Mouse (Mus musculus) left cerebral cortex, postnatal 25 days (tissue): ENCODE results near the gene Kbtbd7. TPM values are rescaled to one million over a fixed set of nuclear protein-coding genes. Genes with fewer than 3 reads are reported as not detected.
"Not testable (repeated sequence)": the region's sequence is repeated elsewhere in the genome, so short reads cannot be mapped to it uniquely, and the experiment has no call there.

Experiments
- DNase-seq, 2 experiments: peaks; one replicate each; pipeline ENCODE4 v3.0.0; 2022; ENCODE audit warnings: low spot score in 2 of 2, mixed read lengths in 1 of 2
- intact Hi-C: fragments of 180-260 bp; cut with DNase I; formaldehyde crosslinking; loops from one replicate; pipeline ENCODE4 v1.15.1; 2025
- total RNA-seq, 2 experiments: library from RNA; stranded (reverse); gene quantifications; 2 replicates each; pipeline ENCODE4 v1.2.3; 2021

Kbtbd7 gene
- 10 to 100 TPM; 39.8 to 41.0 TPM for total RNA-seq

DNA sequence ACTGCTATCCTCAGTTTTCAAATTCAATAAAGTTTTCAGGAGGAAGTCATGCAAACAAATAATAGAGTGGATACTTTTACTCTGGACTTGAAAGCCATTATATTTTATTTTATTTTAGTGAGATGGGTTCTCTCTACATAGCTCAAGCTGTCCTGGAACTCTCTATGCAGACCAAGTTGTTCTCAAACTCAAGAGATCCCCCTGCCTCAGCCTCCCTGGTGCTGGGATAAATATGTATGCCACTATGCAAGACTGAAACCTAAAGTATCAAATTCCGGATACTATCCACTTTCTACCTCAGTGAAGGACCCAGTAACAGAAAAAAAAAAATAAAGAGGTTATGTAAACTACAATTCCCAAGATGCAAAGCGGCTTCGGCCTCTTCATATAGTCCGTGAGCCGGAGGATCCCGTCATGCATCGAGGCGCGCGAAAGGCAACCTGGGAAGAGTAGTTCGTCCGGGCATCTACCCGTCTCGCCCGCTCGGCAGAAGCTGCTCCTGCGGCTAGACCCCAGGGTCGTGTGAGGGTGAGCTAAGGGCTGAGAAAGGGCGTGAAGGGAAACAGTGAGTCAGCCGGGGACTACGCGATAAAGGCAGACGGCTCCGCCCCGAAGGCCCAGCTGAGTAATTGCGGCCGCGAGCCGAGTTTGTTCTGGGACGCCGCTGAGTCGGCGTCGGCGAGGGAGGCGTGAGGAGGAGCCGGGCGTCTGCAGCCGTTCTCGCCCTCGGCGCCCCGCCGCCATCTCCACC lies at the start of gene Kbtbd7:
Gene Kbtbd7, plus strand, starts transcription at position 533 of the 751 bp plus-strand sequence.
- peak; percentile 95 to 96 for DNase-seq
- intact Hi-C loops = loop anchor here (5.0 kb wide), 1 partner anchor 34 kb away; the partner anchor contains the start of gene Naa16

DNA sequence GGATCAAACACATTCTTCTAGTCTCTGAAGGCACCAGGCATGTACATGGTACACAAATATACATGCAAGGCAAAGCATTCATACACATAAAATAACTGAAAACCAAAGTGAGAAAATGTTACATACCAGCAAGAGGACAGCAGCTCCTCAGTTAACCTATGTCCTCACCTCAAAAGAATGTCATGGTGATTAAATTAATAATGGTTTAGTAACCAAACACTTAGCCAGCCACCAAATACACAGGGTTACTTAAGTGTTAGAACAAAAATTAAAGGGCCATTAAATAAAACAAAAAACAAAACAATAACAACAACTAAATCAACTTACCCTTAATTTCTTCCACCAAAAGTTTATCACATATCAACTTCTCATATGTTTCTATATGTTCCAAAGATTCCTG lies 49.3 kb upstream of the Kbtbd7 start:
- intact Hi-C loops = no loop called here

DNA sequence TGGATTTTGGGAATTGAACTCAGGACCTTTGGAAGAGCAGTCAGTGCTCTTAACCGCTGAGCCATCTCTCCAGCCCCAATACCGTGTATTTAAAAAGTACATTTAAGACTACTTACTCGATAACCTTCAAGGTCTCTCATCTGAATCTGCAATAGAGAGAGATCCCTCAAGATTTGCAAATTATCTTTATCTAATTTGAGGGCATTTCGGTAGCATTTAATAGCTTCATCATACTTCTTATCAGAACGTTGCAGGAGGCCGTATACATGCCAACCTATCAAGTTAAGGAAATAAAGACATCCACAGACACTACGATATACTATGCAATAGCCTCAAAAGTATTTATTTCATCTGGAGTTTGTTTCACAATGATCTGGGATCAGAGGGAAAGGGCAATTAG lies 43.2 kb upstream of the Kbtbd7 start:
- DNase-seq = no peak
- intact Hi-C loops = no loop called here

More for the DNA sequence above, 49.3 kb upstream of the Kbtbd7 start:
- DNase-seq = no peak

DNA sequence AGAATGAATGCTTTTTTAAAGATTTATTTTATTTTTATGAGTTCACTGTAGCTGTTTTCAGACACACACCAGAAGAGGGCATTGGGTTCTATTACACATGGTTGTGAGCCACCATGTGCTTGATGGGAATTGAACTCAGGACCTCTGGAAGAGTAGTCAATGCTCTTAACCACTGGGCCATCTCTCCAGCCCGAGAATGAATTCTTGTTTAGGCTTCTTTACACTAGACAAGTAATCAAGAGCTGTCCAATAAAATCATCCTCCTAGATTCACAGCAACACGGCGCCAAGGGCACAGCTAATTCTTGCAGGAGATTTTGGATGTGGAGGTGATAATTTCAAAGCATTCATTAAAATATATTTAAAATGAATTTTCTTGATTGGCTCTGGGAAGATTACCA lies 38.0 kb upstream of the Kbtbd7 start:
- DNase-seq = no peak
- intact Hi-C loops = loop anchor here (5.0 kb wide), 1 partner anchor 266 kb away; no protein-coding TSS in a partner anchor

DNA sequence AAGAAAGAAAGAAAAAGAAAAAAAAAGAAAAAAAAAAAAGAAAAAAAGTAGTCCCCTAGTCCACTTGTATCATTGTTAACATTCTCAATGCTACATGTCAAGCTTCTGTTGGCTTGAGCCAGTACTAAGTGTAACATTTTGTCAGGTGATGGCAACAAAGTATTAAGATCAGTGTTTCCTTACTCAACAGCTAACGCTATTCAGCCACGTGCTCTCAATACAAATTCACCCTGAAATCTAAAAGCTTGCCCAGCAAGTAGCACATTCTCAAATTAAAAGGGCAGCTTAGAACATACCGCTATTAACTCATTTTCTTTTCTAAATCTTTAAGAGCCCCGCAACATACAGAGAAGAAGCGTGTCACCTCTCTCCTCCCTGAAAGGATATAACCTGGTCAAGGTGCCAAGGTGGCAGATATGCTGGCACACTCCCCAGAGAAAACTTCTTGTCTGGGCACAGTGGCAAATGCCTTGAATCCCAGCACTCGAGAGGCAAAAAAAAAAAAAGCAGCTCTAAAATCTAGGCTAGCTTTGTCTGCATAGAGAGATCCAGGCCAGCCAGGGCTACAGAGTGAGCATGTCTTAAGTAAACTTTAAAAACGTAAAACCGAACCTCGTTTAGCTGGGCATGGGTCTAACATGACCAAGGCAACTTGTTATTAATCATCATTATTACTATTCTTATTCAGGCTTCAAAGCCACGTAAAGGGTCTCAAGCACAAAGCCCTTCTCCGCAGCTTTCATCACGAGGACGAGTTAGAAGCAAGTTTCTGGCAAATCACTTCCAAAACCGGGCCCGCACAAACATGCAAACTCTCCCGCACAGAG lies 36.7 kb upstream of the Kbtbd7 start:
- peak in 1 of 2 experiments; percentile 12 for DNase-seq
- intact Hi-C loops = loop anchor here (5.0 to 10.0 kb wide), 3 partner anchors 38 to 267 kb away; partner anchors contain the start of genes Kbtbd7 and Sugt1

DNA sequence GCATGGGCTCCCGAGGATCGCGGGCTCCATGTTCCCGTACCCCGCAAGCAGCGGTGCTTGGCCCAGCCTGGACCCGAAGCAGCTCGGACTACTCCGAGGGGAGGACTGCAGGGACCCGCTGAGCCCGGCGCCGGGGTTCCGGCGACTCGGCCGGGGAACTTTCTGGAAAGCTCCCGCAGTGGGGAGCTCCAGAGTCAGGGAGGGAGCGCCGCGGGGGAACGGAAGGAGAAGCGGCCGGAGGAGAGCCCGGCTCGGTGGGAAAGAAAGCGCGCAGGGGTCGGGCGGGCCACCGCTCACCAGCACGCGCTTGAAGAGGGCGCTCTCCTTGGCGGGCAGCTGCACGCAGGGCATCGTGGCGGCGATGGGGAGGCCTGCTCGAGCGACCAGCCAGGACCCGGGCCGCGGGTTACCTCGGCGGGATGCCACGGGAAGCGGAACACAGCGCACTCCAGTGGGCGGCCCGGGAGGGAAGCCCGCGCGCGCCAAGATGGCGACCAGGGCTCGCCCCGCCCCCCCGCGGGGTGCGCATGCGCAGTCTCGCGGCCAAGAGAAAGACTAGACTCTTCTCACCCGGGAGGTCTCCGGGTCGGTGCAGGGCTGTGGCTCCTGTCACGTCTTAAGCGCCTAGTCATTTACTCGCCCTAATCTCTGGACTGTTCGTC lies 35.9 kb upstream of the Kbtbd7 start, which contains the start of gene Naa16:
Gene Naa16, minus strand, starts transcription at position 514 of the 662 bp plus-strand sequence.
- intact Hi-C loops = loop anchor here (5.0 to 10.0 kb wide), 2 partner anchors 37 to 194 kb away; partner anchors contain the start of genes Kbtbd7 and Sugt1
- DNase-seq = peak; percentile 93 to 96

DNA sequence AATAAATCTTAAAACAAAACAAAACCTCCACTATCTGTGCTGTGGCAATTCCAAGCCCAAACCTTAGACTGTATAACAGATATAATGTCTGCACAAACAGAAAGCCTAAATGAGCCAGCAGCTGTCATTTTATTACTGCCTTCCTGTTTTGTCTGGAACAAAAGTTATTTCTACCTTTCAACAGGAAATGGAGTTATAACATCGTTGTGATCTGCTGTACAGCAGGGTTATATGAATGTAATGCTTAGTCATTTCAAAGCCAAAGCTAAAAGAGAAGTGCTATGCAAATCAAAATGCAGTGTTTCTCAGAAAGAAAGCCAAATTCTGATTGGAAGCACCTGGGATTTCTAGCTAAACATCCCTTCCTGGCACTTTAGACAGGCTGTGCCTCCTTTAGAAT lies 33.0 kb upstream of the Kbtbd7 start:
- no peak for DNase-seq

DNA sequence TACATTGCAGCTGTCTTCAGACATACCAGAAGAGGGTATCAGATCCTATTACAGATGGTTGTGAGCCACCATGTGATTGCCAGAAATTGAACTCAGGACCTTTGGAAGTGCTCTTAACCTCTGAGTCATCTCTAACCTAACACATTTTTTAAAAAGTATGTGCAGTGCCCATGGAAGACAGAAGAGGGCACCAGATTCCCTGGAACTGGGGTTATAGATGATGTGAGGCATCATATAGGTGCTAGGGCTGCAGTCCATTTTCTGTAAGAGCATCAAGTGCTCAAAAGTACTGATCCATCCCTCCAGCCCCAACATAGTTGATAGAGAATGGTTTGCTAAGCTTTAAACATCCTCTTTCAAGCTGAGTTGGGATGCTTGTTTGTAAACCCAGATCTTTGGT lies 31.7 kb upstream of the Kbtbd7 start:
- intact Hi-C loops = loop anchor here (5.0 to 10.0 kb wide), 2 partner anchors 33 to 190 kb away; partner anchors contain the start of genes Kbtbd7 and Sugt1
- peak in 1 of 2 experiments; percentile 21 for DNase-seq

More for the DNA sequence above, 33.0 kb upstream of the Kbtbd7 start:
- intact Hi-C loops = loop anchor here (2.0 to 10.0 kb wide), 3 partner anchors 34 to 192 kb away; partner anchors contain the start of genes Kbtbd7 and Sugt1

DNA sequence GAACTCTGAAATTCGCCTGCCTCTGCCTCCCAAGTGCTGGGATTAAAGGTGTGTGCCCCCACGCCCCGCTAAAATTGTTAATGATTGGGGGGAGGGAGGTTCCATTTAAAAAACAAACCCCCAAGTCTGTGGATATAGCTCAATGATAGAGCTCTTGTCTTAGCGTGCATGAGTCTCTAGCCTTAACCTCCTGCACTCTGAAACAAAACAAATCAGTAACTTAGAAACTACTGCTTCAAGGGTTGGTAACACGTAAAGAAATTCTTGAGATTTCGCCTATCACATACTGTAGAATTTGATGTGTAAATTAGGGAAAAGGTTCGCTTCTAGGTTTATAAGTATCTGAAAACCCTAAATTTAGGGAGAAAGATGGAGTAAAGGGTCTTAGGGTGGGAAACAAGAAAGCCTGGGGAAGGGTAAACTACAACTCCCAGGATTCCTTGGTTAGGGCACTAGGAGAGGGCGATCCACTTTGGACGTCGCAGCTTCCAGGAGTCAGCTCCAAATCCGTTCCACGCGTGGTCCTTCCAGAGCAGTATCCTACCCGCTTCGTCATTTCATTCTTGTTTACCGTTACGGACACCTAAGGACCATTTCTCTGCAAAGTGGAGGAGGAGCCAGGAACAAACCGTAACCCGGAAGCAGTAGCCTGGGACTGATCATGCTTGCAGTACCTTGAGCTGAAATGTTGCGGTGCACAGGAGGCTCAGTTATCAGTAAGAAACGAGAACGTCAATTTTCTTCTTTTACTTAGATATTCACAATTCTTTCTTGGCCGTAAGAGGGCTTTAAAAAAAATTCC lies 28.8 kb upstream of the Kbtbd7 start, which contains the start of gene Mtrf1:
Gene Mtrf1, plus strand, starts transcription at position 452 of the 802 bp plus-strand sequence.
- intact Hi-C loops = loop anchor here (10.0 kb wide), 1 partner anchor 187 kb away; the partner anchor contains the start of gene Sugt1
- DNase-seq = peak; percentile 80 to 86

DNA sequence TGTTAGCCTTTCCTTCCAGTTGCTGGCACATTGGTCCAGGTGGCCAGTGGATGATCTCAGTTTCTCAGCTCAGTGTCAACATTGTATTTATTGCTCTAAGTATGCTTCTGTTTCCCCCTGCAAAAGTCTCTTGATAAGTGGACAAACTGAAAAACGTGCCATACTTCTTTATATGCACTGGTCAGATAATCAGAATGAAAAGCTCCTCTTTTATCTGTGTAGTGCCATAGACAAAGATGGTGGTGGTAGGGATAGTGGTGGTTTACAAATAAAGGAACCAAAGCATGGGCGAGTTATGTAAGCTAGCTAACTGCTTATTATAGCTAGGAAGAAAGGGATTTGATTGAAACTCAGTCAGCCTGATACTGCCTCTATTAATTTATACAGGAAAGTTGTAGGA lies 18.7 kb upstream of the Kbtbd7 start:
- no peak for DNase-seq
- intact Hi-C loops = no loop called here

DNA sequence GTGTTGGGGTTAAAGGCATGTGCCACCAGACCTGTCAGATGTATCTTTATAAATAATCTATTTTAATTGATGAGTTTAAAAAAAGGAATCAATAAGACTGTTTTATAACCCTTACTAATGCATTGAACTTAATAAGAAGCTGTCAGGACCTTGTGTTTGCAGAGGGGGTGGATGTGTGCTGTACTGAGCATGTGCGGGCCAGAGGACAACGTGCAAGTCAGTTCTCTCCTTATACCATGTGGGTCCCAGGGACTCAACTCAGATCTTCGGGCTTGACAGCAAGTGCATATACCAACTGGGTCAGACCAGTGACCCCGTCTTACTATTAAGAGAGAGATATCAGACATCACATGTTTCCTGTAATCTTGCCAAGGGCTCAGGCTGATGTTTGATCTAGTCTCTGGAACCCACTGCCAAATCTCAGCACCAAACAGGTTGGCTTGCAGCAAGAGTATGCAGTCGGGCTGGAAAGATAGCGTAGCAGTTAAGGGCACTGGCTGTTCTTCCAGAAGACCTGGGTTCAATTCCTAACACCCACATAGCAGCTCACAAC lies 17.0 kb upstream of the Kbtbd7 start:
- no peak for DNase-seq
- intact Hi-C loops = no loop called here

DNA sequence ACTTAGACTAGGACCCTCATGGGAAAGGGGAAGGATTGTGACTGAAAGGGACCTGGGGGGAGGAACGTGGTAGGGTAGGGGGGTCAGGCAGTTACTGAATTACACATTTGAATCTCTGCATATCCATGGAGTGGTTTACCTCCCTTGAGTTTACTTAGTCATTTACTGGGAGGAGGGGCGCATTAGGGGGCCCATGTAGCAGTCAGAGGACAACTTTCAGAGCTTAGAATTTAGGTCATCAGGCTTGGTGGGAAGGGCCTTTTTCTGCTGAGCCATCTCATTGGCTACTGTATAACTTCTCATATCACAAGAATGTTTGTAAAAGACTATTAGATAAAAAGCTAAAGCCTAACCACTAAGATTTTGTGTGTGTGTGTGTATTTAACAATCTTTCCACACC lies 15.6 kb upstream of the Kbtbd7 start:
- intact Hi-C loops = no loop called here

DNA sequence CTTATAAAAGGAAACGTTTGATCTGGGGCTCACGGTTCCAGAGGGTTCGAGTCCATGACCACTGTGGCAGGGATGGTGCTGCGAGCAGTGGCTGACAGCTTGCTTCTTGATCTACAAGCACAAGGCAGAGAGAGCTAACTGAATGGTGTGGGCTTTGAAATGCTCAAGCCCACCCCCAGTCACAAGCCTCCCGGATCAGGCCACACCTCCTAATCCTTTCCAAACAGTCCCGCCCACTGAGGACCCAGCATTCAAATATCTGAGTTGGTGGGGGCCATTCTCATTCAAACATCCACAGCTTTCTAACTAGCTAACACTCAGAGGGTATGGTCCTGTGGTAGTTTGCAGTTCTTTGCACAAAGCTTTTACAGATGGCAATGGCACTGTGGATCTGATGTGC lies 13.2 kb upstream of the Kbtbd7 start:
- no peak for DNase-seq
- intact Hi-C loops = no loop called here

More for the DNA sequence above, 15.6 kb upstream of the Kbtbd7 start:
- DNase-seq = no peak

DNA sequence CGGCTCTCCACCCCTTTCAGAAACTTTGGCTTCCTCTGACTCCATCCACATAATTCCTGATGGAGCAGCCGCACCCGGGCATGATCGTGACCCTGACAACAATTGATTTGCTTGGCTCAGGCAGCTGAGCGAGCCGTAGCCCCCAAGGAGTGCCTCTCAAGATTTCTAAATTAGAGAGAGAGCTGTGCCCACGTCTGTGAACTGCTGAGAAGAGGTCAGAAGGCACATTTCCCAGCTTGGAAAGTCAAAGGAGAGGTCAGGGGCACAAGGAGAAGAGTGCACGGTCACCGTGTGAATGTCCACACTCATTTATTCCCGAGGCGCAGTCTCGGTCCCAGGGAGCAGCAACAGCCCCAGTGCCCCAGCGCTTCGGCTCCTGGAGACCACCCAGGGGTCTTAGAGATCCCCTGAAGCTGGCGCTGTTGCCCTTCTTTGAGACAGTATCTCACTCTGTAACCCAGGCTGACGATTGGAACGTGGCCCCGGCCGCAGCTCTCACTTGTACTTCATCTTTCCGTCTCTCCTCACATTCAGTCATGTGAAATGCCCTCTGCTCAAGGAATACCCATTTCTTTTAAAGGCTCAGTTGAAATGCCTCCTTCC lies 6.1 kb upstream of the Kbtbd7 start:
- no peak for DNase-seq
- intact Hi-C loops = no loop called here

DNA sequence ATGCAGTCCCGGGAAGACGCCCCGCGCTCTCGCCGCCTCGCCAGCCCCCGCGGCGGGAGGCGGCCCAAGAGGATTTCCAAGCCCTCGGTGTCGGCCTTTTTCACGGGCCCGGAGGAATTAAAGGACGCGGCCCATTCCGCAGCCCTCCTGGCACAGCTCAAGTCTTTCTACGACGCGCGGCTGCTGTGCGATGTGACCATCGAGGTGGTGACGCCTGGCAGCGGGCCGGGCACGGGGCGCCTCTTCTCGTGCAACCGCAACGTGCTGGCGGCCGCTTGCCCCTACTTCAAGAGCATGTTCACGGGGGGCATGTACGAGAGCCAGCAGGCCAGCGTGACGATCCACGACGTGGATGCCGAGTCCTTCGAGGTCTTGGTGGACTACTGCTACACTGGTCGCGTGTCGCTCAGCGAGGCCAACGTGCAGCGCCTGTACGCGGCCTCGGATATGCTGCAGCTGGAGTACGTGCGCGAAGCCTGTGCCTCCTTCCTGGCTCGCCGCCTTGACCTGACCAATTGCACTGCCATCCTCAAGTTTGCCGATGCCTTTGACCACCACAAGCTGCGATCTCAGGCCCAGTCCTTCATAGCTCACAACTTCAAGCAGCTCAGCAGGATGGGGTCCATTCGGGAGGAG lies 537 bp downstream of the Kbtbd7 start:
- DNase-seq = not testable (repeated sequence)
- intact Hi-C loops = loop anchor here (5.0 kb wide), 1 partner anchor 35 kb away; the partner anchor contains the start of gene Naa16

DNA sequence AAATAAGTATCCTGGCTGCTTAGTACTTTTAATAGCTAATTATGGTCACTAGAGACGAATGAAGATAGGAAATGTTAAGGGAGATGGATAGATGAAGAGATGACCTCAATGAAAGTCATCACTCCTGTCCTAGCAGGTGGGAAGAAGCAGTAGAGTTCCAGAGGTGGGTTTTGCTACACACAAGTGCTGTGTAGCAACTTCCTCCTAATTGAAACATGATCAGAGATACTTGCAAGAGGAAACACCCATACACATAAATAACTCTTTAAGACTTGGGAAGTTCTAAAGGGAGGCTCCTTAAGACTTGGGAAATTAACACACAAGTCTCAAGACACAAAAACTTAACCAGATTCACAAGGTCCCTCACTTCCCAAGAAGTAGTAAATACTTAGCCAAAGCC lies 7.8 kb downstream of the Kbtbd7 start:
- no peak for DNase-seq
- intact Hi-C loops = no loop called here

DNA sequence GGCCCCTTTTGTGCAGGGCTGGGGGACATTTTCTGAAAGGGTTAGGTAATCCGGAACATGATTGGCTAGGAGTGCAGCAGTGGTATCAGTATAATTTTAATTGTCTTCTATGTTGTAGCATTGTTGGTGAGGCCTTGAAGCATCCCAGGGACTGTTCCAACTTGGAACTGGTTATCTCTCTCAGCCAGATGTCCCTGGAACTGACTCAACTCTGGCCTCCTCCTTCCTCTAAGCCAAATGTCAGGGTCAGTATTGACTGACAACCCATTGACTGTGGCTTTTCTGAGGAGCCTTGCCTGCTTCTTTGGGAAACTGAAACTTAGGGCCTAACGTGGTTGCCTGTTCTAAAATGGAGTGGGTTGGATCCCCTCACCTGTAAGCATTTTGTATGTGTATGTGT lies 14.3 kb downstream of the Kbtbd7 start:
- intact Hi-C loops = no loop called here

More for the DNA sequence above, 14.3 kb downstream of the Kbtbd7 start:
- no peak for DNase-seq
